Mouse (Mus musculus) spleen, adult 2 months (tissue): ENCODE measurements around the gene Adgrd1.

Experiments
- CTCF ChIP-seq: fragments of 200-500 bp; IDR thresholded peaks from 2 replicates; pipeline ENCODE4 v1.5.1; 2011; ENCODE audit warnings: mild to moderate bottlenecking, inconsistent platforms; ENCODE audit not compliant: insufficient read depth, insufficient read length, insufficient replicate concordance; ENCODE audit errors: extremely low read depth
- POLR2A ChIP-seq: fragments of 200-500 bp; IDR thresholded peaks from 2 replicates; pipeline ENCODE4 v1.6.1; 2011; ENCODE audit warnings: low read depth, low read length, inconsistent platforms

DNA sequence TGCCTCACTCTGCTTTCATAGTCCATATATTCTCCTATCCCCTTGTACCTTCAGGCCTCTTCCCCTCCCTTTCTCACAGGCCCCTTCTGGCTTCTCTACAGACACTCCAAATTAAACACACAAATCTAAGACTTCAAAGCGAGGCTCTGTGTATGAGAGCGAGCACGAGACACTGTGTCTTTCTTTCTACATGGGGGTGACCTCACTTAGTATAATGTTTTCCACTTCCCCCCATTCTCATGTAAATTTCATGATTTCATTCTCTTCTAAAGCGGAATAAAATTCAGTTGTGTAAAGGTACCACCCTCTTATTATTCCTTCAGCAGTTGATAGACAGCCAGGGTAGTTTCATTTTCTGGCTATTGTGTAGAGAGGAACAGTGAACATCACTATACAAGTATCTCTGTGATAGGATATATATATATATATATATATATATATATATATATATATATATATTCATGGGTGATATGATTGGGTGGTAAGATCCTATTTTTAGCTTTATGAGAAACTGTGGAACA lies 21.1 kb downstream of the Adgrd1 start:
- TF ChIP-seq POLR2A (no peak), CTCF (no peak)
